Mouse (Mus musculus) layer of hippocampus, postnatal 25 days (tissue): ENCODE measurements around the gene Fam163a. TPM values are rescaled to one million over a fixed set of nuclear protein-coding genes. Genes with fewer than 3 reads are reported as not detected.
"Not testable (repeated sequence)": the region's sequence is repeated elsewhere in the genome, so short reads cannot be mapped to it uniquely, and the experiment has no call there.

Source experiments
- DNase-seq, 2 experiments: peaks; one replicate each; pipeline ENCODE4 v3.0.0; 2022; ENCODE audit warnings: mixed read lengths in 2 of 2, low spot score in 1 of 2; ENCODE audit errors: extremely low spot score in 1 of 2
- total RNA-seq, 2 experiments: library from RNA; stranded (reverse); gene quantifications; 2 replicates each; pipeline ENCODE4 v1.2.3; 2021

Fam163a gene
- total RNA-seq: 10 to 100 TPM; 15.3 to 15.8 TPM

GRCm38 (mm10) chr1:156204656-156205131 lies at the start of gene Fam163a:
TSS of gene Fam163a (minus strand) at chr1:156205026.
- DNase-seq: peak in 1 of 2 experiments; percentile 28

DNA sequence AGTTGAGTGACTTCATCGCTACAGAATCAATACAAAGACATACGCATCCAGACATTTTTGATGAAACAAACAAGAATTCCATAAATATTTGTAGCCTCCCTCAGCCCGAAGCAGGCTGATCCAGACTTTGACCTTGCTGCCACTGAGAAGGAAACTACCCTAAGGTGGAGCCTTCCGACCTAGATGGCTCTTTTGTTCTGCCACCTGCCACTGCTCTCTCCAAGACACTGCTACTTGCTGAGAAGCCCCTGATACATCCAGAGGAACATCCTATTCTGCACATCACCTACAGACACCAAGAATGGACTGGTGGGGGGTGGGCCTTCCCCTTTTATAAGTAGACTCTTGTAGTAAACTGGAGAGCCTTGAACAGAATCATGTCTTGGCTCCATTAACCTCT lies 46.3 kb upstream of the Fam163a start:
- not testable (repeated sequence) for DNase-seq

GRCm38 (mm10) chr1:156247893-156248292 lies 43.1 kb upstream of the Fam163a start:
- no peak for DNase-seq

DNA sequence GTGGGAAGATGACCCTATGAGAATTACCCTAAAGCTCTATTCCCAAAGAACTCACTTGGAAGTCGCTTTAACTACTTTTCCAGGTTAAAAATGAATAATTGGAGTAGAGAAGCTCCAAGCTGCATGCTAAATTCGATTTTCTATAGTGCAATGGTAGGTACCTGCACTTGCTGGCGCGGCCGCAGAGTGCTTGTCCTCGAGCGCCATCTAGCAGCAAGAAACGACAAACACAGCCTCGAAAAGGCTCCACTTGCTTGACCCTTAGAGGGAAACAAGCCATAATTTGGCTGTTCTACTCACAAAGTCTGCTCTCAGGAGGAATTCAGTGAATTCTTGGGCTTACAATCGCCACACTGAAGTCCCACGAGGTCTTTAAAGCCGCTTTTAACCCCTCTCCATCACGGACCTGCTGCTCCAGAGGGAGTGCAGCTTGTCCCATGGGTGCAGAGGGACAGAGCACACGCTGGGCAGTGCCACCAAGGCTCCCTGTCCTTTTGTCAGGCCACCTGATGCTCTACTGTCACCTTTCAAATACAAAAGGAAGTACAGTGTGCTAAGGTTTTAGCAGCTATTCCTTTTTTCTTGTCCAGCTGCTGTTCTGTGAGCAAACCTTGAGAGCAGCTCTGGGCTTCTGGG lies 37.0 kb upstream of the Fam163a start:
- DNase-seq: peak; percentile 25 to 59

DNA sequence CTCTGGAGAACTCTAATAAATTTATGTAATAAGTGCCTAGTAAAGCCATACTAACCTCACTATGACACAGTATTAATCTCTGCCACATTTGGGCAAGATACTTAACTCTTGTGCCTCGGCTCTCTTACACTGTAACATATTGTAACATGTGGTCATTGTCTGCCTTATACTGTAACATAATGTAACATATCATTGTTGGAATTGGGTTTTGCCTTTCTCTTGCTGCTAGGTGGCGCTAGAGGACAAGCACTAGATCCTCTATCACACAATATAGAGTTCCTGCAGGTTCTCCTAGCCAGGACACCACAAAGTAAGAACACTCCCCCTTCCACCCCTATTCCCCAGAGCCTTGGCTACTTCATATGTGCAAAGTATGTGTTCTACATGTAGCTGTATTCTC lies 36.2 kb upstream of the Fam163a start:
- DNase-seq: peak in 1 of 2 experiments; percentile 23

- no peak for DNase-seq
Observed at GRCm38 (mm10) chr1:156231122-156231521, 26.3 kb upstream of the Fam163a start.

- DNase-seq: no peak
Observed at GRCm38 (mm10) chr1:156230339-156231089, 25.7 kb upstream of the Fam163a start.

- DNase-seq: peak; percentile 27 to 65
Observed at GRCm38 (mm10) chr1:156229448-156229847, 24.6 kb upstream of the Fam163a start.

- DNase-seq: no peak
Observed at GRCm38 (mm10) chr1:156228728-156229127, 23.9 kb upstream of the Fam163a start.

DNA sequence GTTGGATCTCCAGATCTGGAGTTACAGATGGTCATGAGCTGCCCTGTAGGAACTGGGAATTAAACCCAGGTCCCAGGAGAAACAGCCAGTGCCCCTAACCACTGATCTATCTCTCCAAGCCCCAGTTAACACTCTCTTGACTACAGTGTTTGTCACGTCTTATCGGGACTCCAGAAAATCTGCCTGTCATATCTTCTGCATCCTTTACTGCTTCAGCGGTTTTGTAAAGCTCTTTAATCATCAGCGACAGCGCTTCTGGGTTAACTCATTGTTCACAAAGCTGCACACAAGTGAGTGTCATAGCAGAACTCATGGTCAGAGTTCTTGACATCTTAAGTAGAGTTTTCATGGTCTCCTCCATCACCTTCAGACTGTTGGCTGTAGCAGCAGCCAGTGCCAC lies 22.1 kb upstream of the Fam163a start:
- no peak for DNase-seq

- no peak for DNase-seq
Observed at GRCm38 (mm10) chr1:156222205-156223000, 17.6 kb upstream of the Fam163a start.

DNA sequence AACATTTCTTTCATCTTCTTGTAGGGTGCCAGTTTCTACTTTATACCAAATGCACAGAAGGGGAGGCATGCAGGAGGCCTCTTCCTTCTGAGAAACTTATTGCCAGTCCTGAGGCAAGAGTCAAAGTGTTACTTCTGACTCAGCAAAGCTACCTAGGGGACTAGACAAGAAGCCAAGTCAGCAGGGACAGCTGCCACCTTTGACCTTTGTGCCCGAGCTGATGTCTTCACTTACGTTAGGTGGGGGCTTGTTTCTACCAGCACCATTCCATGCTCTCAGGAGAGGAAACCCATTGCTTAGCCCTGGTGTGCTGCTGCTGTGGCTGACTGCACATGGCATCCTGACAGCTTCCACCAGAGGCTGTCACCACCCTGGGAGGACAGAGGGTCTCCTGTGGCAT lies 16.5 kb upstream of the Fam163a start:
- DNase-seq: no peak

GRCm38 (mm10) chr1:156218573-156218972 lies 13.7 kb upstream of the Fam163a start:
- DNase-seq: no peak

- no peak for DNase-seq
Observed at GRCm38 (mm10) chr1:156217941-156218340, 13.1 kb upstream of the Fam163a start.

DNA sequence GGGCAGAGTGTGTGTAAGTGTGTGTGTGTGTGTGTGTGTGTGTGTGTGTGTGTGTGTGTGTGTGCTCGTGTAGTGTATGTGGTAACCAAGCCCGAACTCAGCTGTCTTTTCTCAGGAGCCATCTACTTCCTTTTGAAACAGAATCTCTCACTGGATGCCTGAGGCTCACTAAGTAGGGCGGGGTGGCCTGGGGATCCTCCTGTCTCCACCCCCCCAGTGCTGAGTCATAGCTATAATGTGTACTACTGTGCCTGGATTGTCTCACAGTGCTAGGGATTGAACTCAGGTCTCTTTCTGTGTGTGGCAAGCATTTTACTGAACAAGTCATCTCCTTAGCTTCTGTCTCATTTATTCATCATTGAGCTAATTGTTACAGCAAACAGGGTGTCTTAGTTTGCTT lies 12.6 kb upstream of the Fam163a start:
- no peak for DNase-seq

DNA sequence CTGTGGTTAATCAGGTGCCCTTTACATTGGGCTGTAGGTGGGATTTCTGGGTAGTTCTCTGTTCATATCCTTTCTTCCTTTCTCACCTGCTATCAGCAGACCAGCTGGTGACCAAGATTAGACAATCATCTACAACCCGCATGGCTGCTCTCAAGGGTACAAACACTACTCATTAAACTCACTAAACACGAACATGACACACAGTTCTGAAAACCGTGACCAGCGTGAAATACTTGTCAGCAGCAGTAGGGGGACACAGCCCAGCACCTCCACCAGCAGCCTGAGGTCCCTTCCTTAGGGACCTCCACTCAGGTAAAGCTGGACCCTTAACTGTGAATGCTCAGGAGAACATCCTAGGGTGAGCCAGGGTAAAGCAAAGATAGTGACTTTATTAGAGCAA lies 11.4 kb upstream of the Fam163a start:
- DNase-seq: no peak

- no peak for DNase-seq
Observed at GRCm38 (mm10) chr1:156214651-156215050, 9.8 kb upstream of the Fam163a start.

- no peak for DNase-seq
Observed at GRCm38 (mm10) chr1:156212923-156213322, 8.1 kb upstream of the Fam163a start.

GRCm38 (mm10) chr1:156211809-156212317 lies 7.0 kb upstream of the Fam163a start:
- DNase-seq: no peak

GRCm38 (mm10) chr1:156205164-156205563 lies 338 bp upstream of the Fam163a start:
- DNase-seq: no peak
